Mouse (Mus musculus): ENCODE data around the gene Lrrc74a. TPM values are rescaled to one million over a fixed set of nuclear protein-coding genes. Genes with fewer than 3 reads are reported as not detected.

Lrrc74a gene
- not detected in 2 replicates for polyA plus RNA-seq (2012; rRNA removed; ENCODE audit: low replicate concordance)

DNA sequence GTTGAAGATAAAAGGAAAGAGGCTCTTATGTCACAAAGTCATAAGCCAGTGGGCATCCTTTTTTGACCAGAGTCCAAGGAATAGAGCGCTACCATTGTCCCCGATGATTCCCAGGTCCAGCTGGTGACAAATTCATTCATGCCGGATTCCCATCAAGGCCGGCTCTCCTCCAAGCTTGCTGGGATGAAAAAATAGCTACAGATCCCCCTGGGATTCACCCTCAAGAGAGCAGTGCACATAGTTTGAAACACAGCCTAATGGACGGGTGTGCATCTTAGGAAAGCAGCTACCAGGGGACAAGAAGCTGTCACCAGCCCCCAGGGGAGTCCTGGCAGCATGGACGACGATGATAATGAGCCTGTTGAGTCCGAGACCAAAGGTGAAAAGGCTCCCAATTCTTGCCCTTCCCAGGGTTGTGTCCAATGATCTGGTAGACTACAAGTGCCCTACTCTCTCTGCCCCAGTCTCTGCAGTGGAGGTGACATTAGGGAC, at the start of gene Lrrc74a:
TSS of gene Lrrc74a (plus strand) at position 51 of the 492 bp plus-strand sequence.

GRCm38 (mm10) chr12:86726120-86726640, 8.0 kb upstream of the Lrrc74a start, which contains the start of gene Angel1:
Gene Angel1 (minus strand): TSS chr12:86726460.

Other genes with a start within 250 kb of the Lrrc74a start
- 9.4 and 10.6 TPM in 2 replicates for gene Vash1, start 55.7 kb upstream of the Lrrc74a start, polyA plus RNA-seq (2012; rRNA removed; ENCODE audit: low replicate concordance)
- gene Angel1, start 7.9 kb upstream of the Lrrc74a start, polyA plus RNA-seq (2012; rRNA removed; ENCODE audit: low replicate concordance): 9.0 and 9.6 TPM in 2 replicates
- gene Irf2bpl, start 150.4 kb downstream of the Lrrc74a start, polyA plus RNA-seq (2012; rRNA removed; ENCODE audit: low replicate concordance): 26.1 and 48.1 TPM in 2 replicates
- gene Cipc, start 212.7 kb downstream of the Lrrc74a start, polyA plus RNA-seq (2012; rRNA removed; ENCODE audit: low replicate concordance): 36.3 and 40.9 TPM in 2 replicates